Mouse (Mus musculus) forebrain, embryonic 15.5 days (tissue): ENCODE results near the gene Scaf1. TPM values are rescaled to one million over a fixed set of nuclear protein-coding genes. Genes with fewer than 3 reads are reported as not detected.

Experiments
- ATAC-seq: fragments of 200-750 bp; cut with Nextera tagmentation; replicated peaks from 2 replicates; pipeline ENCODE4 v1.8.0; 2017; ENCODE audit warnings: mild to moderate bottlenecking, moderate TSS enrichment, moderate library complexity
- H3K27ac ChIP-seq: fragments of 300-500 bp; sonication (generic); replicated peaks from 2 replicates; pipeline ENCODE4 v1.5.1; 2015; ENCODE audit warnings: mild to moderate bottlenecking, inconsistent platforms
- H3K27me3 ChIP-seq: fragments of 300-500 bp; sonication (generic); 2 replicates; pipeline ENCODE4 v1.6.1; 2015; ENCODE audit warnings: inconsistent platforms
- H3K36me3 ChIP-seq: fragments of 300-500 bp; sonication (generic); 2 replicates; pipeline ENCODE4 v1.6.1; 2015; ENCODE audit warnings: mild to moderate bottlenecking, inconsistent platforms
- H3K4me1 ChIP-seq: fragments of 300-500 bp; sonication (generic); 2 replicates; pipeline ENCODE4 v1.6.1; 2015; ENCODE audit warnings: inconsistent platforms
- H3K4me2 ChIP-seq: fragments of 300-500 bp; sonication (generic); replicated peaks from 2 replicates; pipeline ENCODE4 v1.6.1; 2015; ENCODE audit warnings: mild to moderate bottlenecking, inconsistent platforms
- H3K4me3 ChIP-seq: fragments of 300-500 bp; sonication (generic); 2 replicates; pipeline ENCODE4 v1.5.1; 2015; ENCODE audit warnings: mild to moderate bottlenecking, inconsistent platforms
- H3K9ac ChIP-seq: fragments of 300-500 bp; sonication (generic); replicated peaks from 2 replicates; pipeline ENCODE4 v1.6.1; 2015; ENCODE audit warnings: mild to moderate bottlenecking, inconsistent platforms
- H3K9me3 ChIP-seq: fragments of 300-500 bp; sonication (generic); 2 replicates; pipeline ENCODE4 v1.6.1; 2016; ENCODE audit warnings: inconsistent platforms
- WGBS: fragments of 180-500 bp; shearing (Covaris S2); methylation state at CpG from one replicate; pipeline ENCODE4 v1.1.7; 2015; ENCODE audit warnings: mixed read lengths; 5-methylcytosine and 5-hydroxymethylcytosine counted together
- polyA plus RNA-seq: library from polyadenylated mRNA; unstranded; fragments of >200 nt; fragmentation: Nextera tagmentation; extraction: Ambion mirVana; gene quantifications from 2 replicates; pipeline ENCODE4 v1.2.1, GENCODE M21; 2015

The Scaf1 gene
- polyA plus RNA-seq, 1 experiment from 2014 or later = 42.8 TPM

- WGBS = under 1% methylated on average over 36 of the region's 36 CpGs
- ATAC-seq = peak; percentile 96
- peak overlapping the region; percentile 90 for H3K27ac ChIP-seq
- peak overlapping the region; percentile 95 for H3K4me2 ChIP-seq
- H3K4me3 ChIP-seq = peak overlapping the region; percentile 68
- H3K9me3 ChIP-seq = no peaks in the 10 kb centered on the region
- no peaks in the 10 kb centered on the region for H3K27me3 ChIP-seq
- peaks cover 23% of the 10 kb centered on the region for H3K36me3 ChIP-seq
- peak overlapping the region; percentile 56 for H3K9ac ChIP-seq
- peaks cover 48% of the 10 kb centered on the region for H3K4me1 ChIP-seq
Measured at GRCm38 (mm10) chr7:44970231-44970691, 45.9 kb downstream of the Scaf1 start.

GRCm38 (mm10) chr7:44966638-44967037 lies 49.5 kb downstream of the Scaf1 start:
- H3K9ac ChIP-seq = no peak overlapping the region
- H3K4me1 ChIP-seq = peaks cover 19% of the 10 kb centered on the region
- no peaks in the 10 kb centered on the region for H3K27me3 ChIP-seq
- no peak overlapping the region for H3K27ac ChIP-seq
- no peaks in the 10 kb centered on the region for H3K9me3 ChIP-seq
- ATAC-seq = no peak
- peaks cover 50% of the 10 kb centered on the region for H3K36me3 ChIP-seq
- 80% methylated on average over 15 of the region's 15 CpGs for WGBS
- H3K4me2 ChIP-seq = no peak overlapping the region
- no peak overlapping the region for H3K4me3 ChIP-seq

GRCm38 (mm10) chr7:44965975-44966374 lies 50.2 kb downstream of the Scaf1 start:
- H3K27me3 ChIP-seq = no peaks in the 10 kb centered on the region
- ATAC-seq = no peak
- no peak overlapping the region for H3K4me3 ChIP-seq
- H3K9ac ChIP-seq = no peak overlapping the region
- H3K4me2 ChIP-seq = no peak overlapping the region
- peaks cover 13% of the 10 kb centered on the region for H3K4me1 ChIP-seq
- 86% methylated on average over 7 of the region's 7 CpGs for WGBS
- no peak overlapping the region for H3K27ac ChIP-seq
- H3K36me3 ChIP-seq = peaks cover 57% of the 10 kb centered on the region
- H3K9me3 ChIP-seq = no peaks in the 10 kb centered on the region

- Histone ChIP-seq H3K4me1 (peaks cover 4% of the 10 kb centered on the region; the same call in 1 of the 2 replicates), H3K4me2 (no peak overlapping the region), H3K9ac (no peak overlapping the region), H3K4me3 (no peak overlapping the region), H3K9me3 (no peaks in the 10 kb centered on the region), H3K36me3 (peaks cover 62% of the 10 kb centered on the region), H3K27me3 (no peaks in the 10 kb centered on the region), H3K27ac (no peak overlapping the region)
- WGBS = 92% methylated on average over 13 of the region's 13 CpGs
- ATAC-seq = no peak
Measured at GRCm38 (mm10) chr7:44964990-44965389, 51.2 kb downstream of the Scaf1 start.

- Histone ChIP-seq H3K9me3 (no peaks in the 10 kb centered on the region), H3K36me3 (peaks cover 76% of the 10 kb centered on the region), H3K9ac (no peak overlapping the region), H3K4me1 (no peaks in the 10 kb centered on the region), H3K27ac (no peak overlapping the region), H3K4me3 (no peak overlapping the region), H3K27me3 (no peaks in the 10 kb centered on the region), H3K4me2 (no peak overlapping the region)
- ATAC-seq = no peak
- WGBS = 88% methylated on average over 5 of the region's 5 CpGs
Measured at GRCm38 (mm10) chr7:44962831-44963230, 53.3 kb downstream of the Scaf1 start.

- Histone ChIP-seq H3K27me3 (no peaks in the 10 kb centered on the region), H3K36me3 (peaks cover 73% of the 10 kb centered on the region), H3K9me3 (no peaks in the 10 kb centered on the region), H3K4me3 (no peak overlapping the region), H3K27ac (no peak overlapping the region), H3K9ac (no peak overlapping the region), H3K4me2 (no peak overlapping the region), H3K4me1 (no peaks in the 10 kb centered on the region)
- WGBS = 83% methylated on average over 8 of the region's 8 CpGs
- no peak for ATAC-seq
Measured at GRCm38 (mm10) chr7:44962337-44962736, 53.8 kb downstream of the Scaf1 start.

GRCm38 (mm10) chr7:44960512-44960910 lies 55.7 kb downstream of the Scaf1 start:
- no peak overlapping the region for H3K27ac ChIP-seq
- ATAC-seq = no peak
- no peaks in the 10 kb centered on the region for H3K4me1 ChIP-seq
- peaks cover 57% of the 10 kb centered on the region for H3K36me3 ChIP-seq
- H3K4me2 ChIP-seq = no peak overlapping the region
- H3K9me3 ChIP-seq = no peaks in the 10 kb centered on the region
- 92% methylated on average over 13 of the region's 13 CpGs for WGBS
- no peak overlapping the region for H3K9ac ChIP-seq
- H3K27me3 ChIP-seq = no peaks in the 10 kb centered on the region
- no peak overlapping the region for H3K4me3 ChIP-seq

GRCm38 (mm10) chr7:44959874-44960511 lies 56.2 kb downstream of the Scaf1 start:
- ATAC-seq = no peak
- 90% methylated on average over 10 of the region's 10 CpGs for WGBS
- H3K4me3 ChIP-seq = no peak overlapping the region
- no peaks in the 10 kb centered on the region for H3K4me1 ChIP-seq
- peaks cover 52% of the 10 kb centered on the region for H3K36me3 ChIP-seq
- H3K4me2 ChIP-seq = no peak overlapping the region
- no peak overlapping the region for H3K9ac ChIP-seq
- no peaks in the 10 kb centered on the region for H3K9me3 ChIP-seq
- no peaks in the 10 kb centered on the region for H3K27me3 ChIP-seq
- H3K27ac ChIP-seq = no peak overlapping the region

- Histone ChIP-seq H3K36me3 (peaks cover 46% of the 10 kb centered on the region), H3K4me2 (no peak overlapping the region), H3K9me3 (no peaks in the 10 kb centered on the region), H3K4me3 (no peak overlapping the region), H3K4me1 (no peaks in the 10 kb centered on the region), H3K27ac (no peak overlapping the region), H3K27me3 (no peaks in the 10 kb centered on the region), H3K9ac (no peak overlapping the region)
- no peak for ATAC-seq
- 93% methylated on average over 8 of the region's 8 CpGs for WGBS
Measured at GRCm38 (mm10) chr7:44959281-44959680, 56.9 kb downstream of the Scaf1 start.

- Histone ChIP-seq H3K9me3 (no peaks in the 10 kb centered on the region), H3K4me1 (no peaks in the 10 kb centered on the region), H3K4me2 (no peak overlapping the region), H3K9ac (no peak overlapping the region), H3K27ac (no peak overlapping the region), H3K36me3 (peaks cover 39% of the 10 kb centered on the region), H3K4me3 (no peak overlapping the region), H3K27me3 (0 out of 2 replicates have a peak, but pooled peaks cover 4% of the 10 kb centered on the region)
- 55% methylated on average over 7 of the region's 7 CpGs for WGBS
- no peak for ATAC-seq
Measured at GRCm38 (mm10) chr7:44958208-44958607, 58.0 kb downstream of the Scaf1 start.

- H3K4me3 ChIP-seq = no peak overlapping the region
- peaks cover 33% of the 10 kb centered on the region for H3K36me3 ChIP-seq
- peaks cover 8% of the 10 kb centered on the region for H3K4me1 ChIP-seq
- H3K27ac ChIP-seq = no peak overlapping the region
- H3K9ac ChIP-seq = no peak overlapping the region
- no peak overlapping the region for H3K4me2 ChIP-seq
- WGBS = 74% methylated on average over 20 of the region's 20 CpGs
- no peaks in the 10 kb centered on the region for H3K9me3 ChIP-seq
- H3K27me3 ChIP-seq = peaks cover 9% of the 10 kb centered on the region; the same call in 1 of the 2 replicates
- ATAC-seq = no peak
Measured at GRCm38 (mm10) chr7:44957183-44957835, 58.9 kb downstream of the Scaf1 start.

GRCm38 (mm10) chr7:44956266-44956665 lies 59.9 kb downstream of the Scaf1 start:
- peaks cover 19% of the 10 kb centered on the region for H3K27me3 ChIP-seq
- no peaks in the 10 kb centered on the region for H3K9me3 ChIP-seq
- ATAC-seq = no peak
- no peak overlapping the region for H3K4me2 ChIP-seq
- H3K27ac ChIP-seq = no peak overlapping the region
- no peak overlapping the region for H3K4me3 ChIP-seq
- H3K36me3 ChIP-seq = peaks cover 23% of the 10 kb centered on the region
- 65% methylated on average over 6 of the region's 6 CpGs for WGBS
- H3K9ac ChIP-seq = no peak overlapping the region
- peaks cover 17% of the 10 kb centered on the region for H3K4me1 ChIP-seq
